Mouse (Mus musculus): ENCODE results near the gene Zfp1.

DNA sequence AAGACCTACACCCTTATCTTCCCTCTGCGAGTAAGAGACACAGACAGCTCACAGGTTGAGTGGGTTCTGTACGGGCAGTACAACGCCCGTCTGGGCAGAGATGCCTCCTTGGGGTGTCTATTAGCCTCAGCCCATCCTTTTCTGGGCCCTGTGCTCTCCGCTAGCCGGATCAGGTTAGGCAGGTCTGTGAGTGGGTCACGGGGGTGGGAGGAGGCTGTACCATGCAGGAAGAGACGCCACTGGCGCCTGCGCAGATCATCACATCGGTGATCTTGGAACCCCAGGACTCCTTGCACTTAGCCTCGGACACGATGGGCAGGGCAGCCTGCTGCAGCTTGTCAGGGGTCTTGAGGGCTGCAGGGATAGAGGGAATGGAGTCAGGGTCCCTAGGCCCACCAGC lies 43.7 kb downstream of the Zfp1 start:
- TF ChIP-seq CTCF (IDR thresholded peaks at IDR 0.05; ENCODE audit: borderline replicate concordance, control insufficient read depth, extremely low read depth, insufficient read depth, low read length, poor library complexity) (no peak), POLR2A (IDR thresholded peaks at IDR 0.05; ENCODE audit: control insufficient read depth, extremely low read depth, insufficient read depth, low read length, poor library complexity) (no peak)
